Mouse (Mus musculus): ENCODE measurements around the gene Mmp9. TPM values are rescaled to one million over a fixed set of nuclear protein-coding genes. Genes with fewer than 3 reads are reported as not detected.

Gene Mmp9
- total and polyA plus RNA-seq, 2 experiments from 2014 or later = 7.1 to 8.8 TPM

DNA sequence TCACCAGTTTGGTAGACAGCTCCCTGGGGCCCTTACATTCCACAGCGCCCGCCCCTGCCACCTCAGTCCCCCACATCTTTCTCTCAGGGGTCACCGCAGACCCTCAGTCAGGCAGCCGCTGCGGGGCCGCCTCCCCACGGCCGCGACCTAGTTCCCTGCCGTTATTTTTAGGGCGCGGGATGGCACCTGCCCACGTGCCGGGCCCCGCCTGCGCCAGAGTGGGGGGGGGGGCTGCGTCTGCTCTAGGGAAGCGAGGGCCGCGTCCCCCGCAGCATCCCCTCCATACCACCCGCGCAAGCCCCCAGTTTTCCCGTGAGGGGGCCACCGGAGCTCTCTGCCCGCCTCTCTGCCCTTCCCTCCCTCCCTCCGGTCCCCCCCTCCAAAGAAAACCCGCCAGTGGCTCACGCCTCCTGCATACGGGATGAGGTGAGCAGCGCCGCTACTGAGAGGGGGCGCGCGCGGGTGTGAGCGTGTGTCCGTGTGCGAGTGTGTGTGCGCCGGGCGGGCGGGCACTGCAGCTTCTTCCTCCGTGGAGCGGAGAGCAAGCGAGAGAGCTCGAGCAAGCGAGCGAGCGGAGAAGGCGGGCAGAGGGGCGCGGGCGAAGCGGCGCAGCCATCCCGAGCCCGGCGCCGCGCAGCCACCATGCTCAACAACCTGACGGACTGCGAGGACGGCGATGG is 27.3 kb downstream of the Mmp9 start:
- peak overlapping the region; percentile 72 for H3K9ac ChIP-seq (replicated peaks; ENCODE audit: low read length)
- TF ChIP-seq CTCF (IDR thresholded peaks at IDR 0.05; ENCODE audit: low read depth) = peak; percentile 51
- peak overlapping the region; percentile 62 for H3K4me3 ChIP-seq (ENCODE audit: low read length)
- WGBS = under 1% methylated on average over 64 of the region's 65 CpGs
- DNase-seq (ENCODE audit: low spot score) (peak; percentile 85), ATAC-seq (peak; percentile 75)
- H3K27ac ChIP-seq = peak overlapping the region; percentile 89
- H3K27me3 ChIP-seq (ENCODE audit: insufficient read depth, low read length) = peaks cover 29% of the 10 kb centered on the region
- H3K36me3 ChIP-seq (ENCODE audit: insufficient read depth, low read length) = no peaks in the 10 kb centered on the region
- H3K9me3 ChIP-seq (ENCODE audit: low read length) = no peaks in the 10 kb centered on the region
- peak overlapping the region; percentile 61 for H3K4me2 ChIP-seq (ENCODE audit: low read depth, low read length)
- 0 out of 2 replicates have a peak, but pooled peaks cover 18% of the 10 kb centered on the region for H3K4me1 ChIP-seq (ENCODE audit: insufficient read depth, low read length)

DNA sequence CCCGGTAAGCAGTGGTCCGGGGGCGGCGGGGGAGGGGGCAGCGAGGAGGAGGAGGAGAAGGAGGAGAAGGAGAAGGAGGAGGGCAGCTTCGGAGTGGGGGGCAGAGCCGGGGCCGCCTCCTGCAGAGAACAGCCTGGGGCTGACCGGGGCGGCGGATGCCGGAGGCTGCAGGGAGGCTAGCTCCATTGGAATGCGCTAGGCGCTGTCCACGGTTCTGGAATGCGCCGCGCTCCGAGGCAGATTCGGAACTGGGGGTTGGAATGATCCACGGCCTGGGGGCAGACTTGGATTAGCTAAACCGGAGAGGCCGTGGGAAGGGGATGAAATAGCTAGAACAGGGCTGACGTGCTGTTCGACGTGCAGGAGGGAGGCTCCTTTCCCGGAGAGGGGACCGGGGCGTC is 27.9 kb downstream of the Mmp9 start:
- Histone ChIP-seq H3K27ac (peak overlapping the region; percentile 89), H3K4me1 (ENCODE audit: insufficient read depth, low read length) (0 out of 2 replicates have a peak, but pooled peaks cover 15% of the 10 kb centered on the region), H3K9me3 (ENCODE audit: low read length) (no peaks in the 10 kb centered on the region), H3K4me2 (ENCODE audit: low read depth, low read length) (peak overlapping the region; percentile 61), H3K9ac (replicated peaks; ENCODE audit: low read length) (peak overlapping the region; percentile 72), H3K36me3 (ENCODE audit: insufficient read depth, low read length) (no peaks in the 10 kb centered on the region), H3K27me3 (ENCODE audit: insufficient read depth, low read length) (peaks cover 29% of the 10 kb centered on the region), H3K4me3 (ENCODE audit: low read length) (peak overlapping the region; percentile 62)
- WGBS = under 1% methylated on average over 27 of the region's 29 CpGs
- DNase-seq (ENCODE audit: low spot score) (peak; percentile 75), ATAC-seq (peak; percentile 39)
- no peak for TF ChIP-seq CTCF (IDR thresholded peaks at IDR 0.05; ENCODE audit: low read depth)

DNA sequence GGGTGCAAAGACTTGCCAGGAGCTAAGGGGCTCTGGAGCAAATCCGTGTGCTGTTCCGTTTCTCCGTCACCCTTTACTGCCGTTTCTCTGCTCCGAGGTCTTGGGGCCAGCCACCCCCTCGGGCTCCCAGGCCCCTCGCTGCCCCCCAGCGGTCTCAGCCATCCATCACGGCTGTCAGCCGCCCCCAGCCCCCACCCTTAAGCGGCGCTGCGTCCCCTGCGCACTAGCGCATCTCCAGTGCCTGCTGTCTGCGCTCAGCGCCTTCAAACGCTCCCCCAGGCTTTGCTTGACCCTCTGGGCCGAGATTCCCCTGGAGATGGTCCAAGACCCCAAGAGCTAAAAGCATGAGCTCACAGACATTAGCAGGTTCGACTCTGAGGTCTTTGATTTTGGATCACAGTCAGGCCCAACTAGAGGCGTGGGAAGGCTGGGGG is 28.8 kb downstream of the Mmp9 start:
- Histone ChIP-seq H3K4me3 (ENCODE audit: low read length) (peak overlapping the region; percentile 62), H3K4me1 (ENCODE audit: insufficient read depth, low read length) (0 out of 2 replicates have a peak, but pooled peaks cover 15% of the 10 kb centered on the region), H3K36me3 (ENCODE audit: insufficient read depth, low read length) (no peaks in the 10 kb centered on the region), H3K4me2 (ENCODE audit: low read depth, low read length) (peak overlapping the region; percentile 61), H3K9ac (replicated peaks; ENCODE audit: low read length) (peak overlapping the region; percentile 72), H3K27me3 (ENCODE audit: insufficient read depth, low read length) (peaks cover 29% of the 10 kb centered on the region), H3K27ac (peak overlapping the region; percentile 89), H3K9me3 (ENCODE audit: low read length) (no peaks in the 10 kb centered on the region)
- under 1% methylated on average over 21 of the region's 21 CpGs for whole genome bisulfite sequencing
- TF ChIP-seq CTCF (IDR thresholded peaks at IDR 0.05; ENCODE audit: low read depth) = 0 out of 2 replicates have a peak, but pooled peaks have one; percentile 6
- ATAC-seq (no peak), DNase-seq (ENCODE audit: low spot score) (no peak)

DNA sequence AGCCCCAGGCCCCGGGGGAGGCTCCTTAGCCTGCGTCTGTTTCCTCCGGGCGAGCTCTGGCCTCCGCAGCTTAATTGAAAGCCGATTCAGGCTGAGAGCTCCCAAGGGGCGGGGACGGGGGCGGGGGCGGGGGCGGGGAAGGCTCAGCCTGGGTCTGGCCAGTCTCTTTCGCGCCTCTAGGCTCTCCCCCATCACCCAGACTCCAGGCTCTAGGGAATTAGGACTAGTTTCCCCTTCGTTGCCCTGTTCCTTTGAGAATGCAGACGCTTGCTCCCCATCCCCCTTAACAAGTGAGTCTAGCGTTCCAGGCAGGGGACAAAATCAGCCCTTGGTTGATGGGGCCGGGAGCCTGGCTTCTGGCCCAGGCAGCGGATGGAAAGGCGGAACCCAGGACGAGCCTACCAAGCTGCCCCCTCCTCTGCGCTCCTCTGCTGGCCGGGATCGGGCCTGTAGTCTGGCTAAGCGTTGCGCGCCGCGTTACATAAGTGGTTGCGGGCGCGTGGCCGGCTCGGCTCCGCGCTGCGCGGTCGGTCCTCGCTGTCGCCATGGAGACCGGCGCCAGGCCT is 30.1 kb downstream of the Mmp9 start:
- no peak for TF ChIP-seq CTCF (IDR thresholded peaks at IDR 0.05; ENCODE audit: low read depth)
- peak overlapping the region; percentile 0; the same call in 1 of the 2 replicates for H3K27ac ChIP-seq
- peak; percentile 85 for DNase-seq (ENCODE audit: low spot score)
- peak; percentile 53 for ATAC-seq
- H3K27me3 ChIP-seq (ENCODE audit: insufficient read depth, low read length) = peaks cover 29% of the 10 kb centered on the region
- H3K9me3 ChIP-seq (ENCODE audit: low read length) = no peaks in the 10 kb centered on the region
- 0 out of 2 replicates have a peak, but pooled peaks cover 15% of the 10 kb centered on the region for H3K4me1 ChIP-seq (ENCODE audit: insufficient read depth, low read length)
- peak overlapping the region; percentile 62 for H3K4me3 ChIP-seq (ENCODE audit: low read length)
- peak overlapping the region; percentile 61 for H3K4me2 ChIP-seq (ENCODE audit: low read depth, low read length)
- under 1% methylated on average over 42 of the region's 42 CpGs for WGBS
- H3K36me3 ChIP-seq (ENCODE audit: insufficient read depth, low read length) = no peaks in the 10 kb centered on the region
- H3K9ac ChIP-seq (replicated peaks; ENCODE audit: low read length) = peak overlapping the region; percentile 72

DNA sequence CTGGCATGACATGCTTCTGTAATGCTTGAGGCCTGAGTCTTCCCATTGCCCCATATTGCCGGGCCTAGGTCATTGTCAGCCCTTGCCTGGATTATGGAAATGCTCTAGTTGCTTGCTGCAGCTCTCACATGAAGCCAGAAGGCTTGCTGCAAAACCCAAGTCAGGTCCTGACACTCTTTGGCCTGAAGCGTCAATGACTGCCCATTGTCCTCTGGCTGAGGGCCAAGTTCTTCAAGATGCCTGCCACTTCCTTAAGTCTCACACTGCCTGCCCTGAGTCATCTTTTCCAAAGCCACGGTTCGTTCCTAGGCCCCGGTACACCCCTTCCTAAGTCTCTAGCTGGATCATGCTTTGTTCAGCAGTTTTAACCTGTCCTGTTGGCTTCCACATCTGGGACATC is 32.1 kb downstream of the Mmp9 start:
- H3K27me3 ChIP-seq (ENCODE audit: insufficient read depth, low read length) = peaks cover 17% of the 10 kb centered on the region
- ATAC-seq (no peak), DNase-seq (ENCODE audit: low spot score) (no peak)
- no peak overlapping the region for H3K4me3 ChIP-seq (ENCODE audit: low read length)
- H3K4me1 ChIP-seq (ENCODE audit: insufficient read depth, low read length) = peaks cover 13% of the 10 kb centered on the region; the same call in 1 of the 2 replicates
- H3K9me3 ChIP-seq (ENCODE audit: low read length) = no peaks in the 10 kb centered on the region
- no peak for TF ChIP-seq CTCF (IDR thresholded peaks at IDR 0.05; ENCODE audit: low read depth)
- H3K36me3 ChIP-seq (ENCODE audit: insufficient read depth, low read length) = no peaks in the 10 kb centered on the region
- 59% methylated on average over 5 of the region's 5 CpGs for WGBS
- H3K27ac ChIP-seq = no peak overlapping the region
- no peak overlapping the region for H3K9ac ChIP-seq (replicated peaks; ENCODE audit: low read length)
- H3K4me2 ChIP-seq (ENCODE audit: low read depth, low read length) = no peak overlapping the region

DNA sequence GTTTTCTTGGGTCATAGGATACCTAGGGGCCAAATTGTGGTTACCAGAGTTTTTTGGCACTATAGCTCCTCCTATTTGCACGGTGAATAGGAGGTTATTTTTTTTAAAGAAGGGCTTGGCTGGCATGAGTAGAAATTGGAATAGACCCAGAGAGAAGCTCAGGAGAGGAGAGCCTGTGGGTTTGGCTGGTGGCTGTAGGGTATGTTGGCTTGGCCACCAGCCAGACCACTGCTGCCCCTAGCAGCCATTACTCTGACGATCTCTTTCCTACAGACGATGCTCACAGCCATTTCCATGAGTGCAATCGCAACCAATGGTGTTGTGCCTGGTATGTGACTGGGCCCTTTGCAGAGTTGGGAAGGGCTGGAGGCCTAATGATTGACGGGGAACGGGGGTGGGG is 35.0 kb downstream of the Mmp9 start:
- no peak overlapping the region for H3K4me2 ChIP-seq (ENCODE audit: low read depth, low read length)
- H3K9me3 ChIP-seq (ENCODE audit: low read length) = no peaks in the 10 kb centered on the region
- no peak for ATAC-seq
- peaks cover 11% of the 10 kb centered on the region; the same call in 1 of the 2 replicates for H3K4me1 ChIP-seq (ENCODE audit: insufficient read depth, low read length)
- H3K36me3 ChIP-seq (ENCODE audit: insufficient read depth, low read length) = no peaks in the 10 kb centered on the region
- no peak overlapping the region for H3K9ac ChIP-seq (replicated peaks; ENCODE audit: low read length)
- 61% methylated on average over 6 of the region's 6 CpGs for WGBS
- H3K27ac ChIP-seq = no peak overlapping the region
- no peak for TF ChIP-seq CTCF (IDR thresholded peaks at IDR 0.05; ENCODE audit: low read depth)
- no peak overlapping the region for H3K4me3 ChIP-seq (ENCODE audit: low read length)
- no peak for DNase-seq (ENCODE audit: low spot score)
- H3K27me3 ChIP-seq (ENCODE audit: insufficient read depth, low read length) = no peaks in the 10 kb centered on the region

All from hindbrain, postnatal 0 days (tissue).